Comparison of ENCODE assay signal across 2 mouse cellular contexts in the genomic region with DNA sequence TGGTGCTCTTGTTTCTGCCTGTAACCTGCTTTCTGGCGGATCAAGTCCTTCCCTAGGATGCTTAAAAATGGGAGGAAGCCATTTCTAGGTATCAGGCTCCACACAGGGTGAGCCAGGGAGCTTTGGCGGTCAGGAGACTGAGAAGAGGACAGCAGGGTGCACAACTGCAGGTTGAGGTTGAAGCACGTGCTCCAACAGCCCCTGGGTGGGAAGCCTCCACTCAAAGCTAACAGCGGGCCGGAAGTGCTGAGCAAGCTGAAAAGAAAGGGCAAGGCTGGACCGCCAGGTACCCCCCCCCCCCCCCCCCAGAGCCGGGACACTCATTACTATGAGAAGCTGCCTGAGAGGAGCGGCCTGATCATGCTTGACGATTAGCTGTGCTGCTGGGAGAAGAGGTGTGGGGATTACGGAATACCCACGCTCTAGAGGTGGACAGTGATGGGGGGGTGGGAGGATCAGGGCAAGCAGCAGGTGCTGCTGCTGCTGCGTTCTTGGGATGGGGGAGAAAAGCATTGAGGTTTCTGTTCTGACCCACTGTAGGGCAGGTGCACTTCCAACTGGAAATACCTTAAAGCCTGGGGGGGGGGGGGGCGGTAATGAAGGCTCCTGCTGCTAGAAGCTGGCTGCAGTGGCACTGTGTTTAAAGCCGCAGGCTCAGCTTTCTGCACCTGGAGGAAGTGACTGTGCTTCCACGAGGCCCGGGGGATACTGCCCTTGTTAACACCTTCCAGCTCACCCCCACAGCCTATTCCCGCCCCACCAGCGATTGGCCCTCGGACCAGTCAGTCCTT.
TF ChIP-seq lines count a peak whose summit lies in the region.

No protein-coding gene starts in this region.

TF ChIP-seq in CH12.LX, 34 proteins besides CTCF, POLR2A, EP300 and RAD21:
- TF ChIP-seq MAFK (IDR thresholded peaks at IDR 0.05; ENCODE audit: insufficient replicate concordance, low read length) (0 out of 2 replicates have a peak, but pooled peaks have one; percentile 21), BHLHE40 (IDR thresholded peaks at IDR 0.05; ENCODE audit: low read depth, low read length) (no peak)

TF ChIP-seq in MEL, 35 proteins besides CTCF, POLR2A, EP300 and RAD21 (continued from another document):
- TF ChIP-seq E2F4 (IDR thresholded peaks at IDR 0.05; ENCODE audit: borderline replicate concordance, low read depth, low read length) (no peak), ETS1 (IDR thresholded peaks at IDR 0.05; ENCODE audit: low read depth, low read length) (0 out of 2 replicates have a peak, but pooled peaks have one; percentile 16), RCOR1 (IDR thresholded peaks at IDR 0.05; ENCODE audit: low read depth, low read length) (peak; percentile 25; the same call in 1 of the 2 replicates)
TF ChIP-seq in MEL: peak in this region for 2.
